Mouse (Mus musculus) E14TG2a.4 (cell line): ENCODE results near the gene Ruvbl2.

ENCODE experiments used
- CTCF ChIP-seq: conservative IDR thresholded peaks from 2 replicates; pipeline ENCODE4 v1.5.1; 2014; ENCODE audit warnings: low read length
- POU5F1 ChIP-seq: IDR thresholded peaks from 2 replicates; pipeline ENCODE4 v1.6.1; 2014; ENCODE audit warnings: low read length, borderline replicate concordance

DNA sequence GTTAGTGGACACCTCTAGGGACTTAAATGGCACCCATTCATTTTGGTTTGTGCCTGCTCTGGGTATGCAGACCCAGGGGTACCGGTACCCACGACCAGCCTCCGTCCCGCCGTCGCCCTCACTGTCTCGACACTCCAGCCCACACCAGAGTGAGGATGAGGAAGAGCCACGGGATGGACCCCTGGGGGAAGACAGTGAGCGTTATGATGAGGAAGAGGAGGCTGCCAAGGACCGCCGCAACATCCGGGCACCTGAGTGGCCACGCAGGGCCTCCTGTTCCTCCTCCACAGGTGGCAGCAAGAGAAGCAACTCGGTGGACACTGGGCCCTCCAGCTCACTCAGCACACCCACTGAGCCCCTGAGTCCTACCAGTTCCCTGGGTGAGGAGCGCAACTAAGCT is 17.1 kb upstream of the Ruvbl2 start:
- TF ChIP-seq CTCF (no peak), POU5F1 (no peak)
